Mouse (Mus musculus) kidney, postnatal 0 days (tissue): Measurements from ENCODE around the gene Hist1h2ao. TPM values are rescaled to one million over a fixed set of nuclear protein-coding genes. Genes with fewer than 3 reads are reported as not detected.
"Not testable (repeated sequence)": the region's sequence is repeated elsewhere in the genome, so short reads cannot be mapped to it uniquely, and the experiment has no call there.

Experiments used
- ATAC-seq: fragments of 200-750 bp; cut with Nextera tagmentation; replicated peaks from 2 replicates; pipeline ENCODE4 v1.8.0; 2017; ENCODE audit warnings: low read depth, moderate number of reproducible peaks, moderate TSS enrichment, moderate library complexity; ENCODE audit not compliant: low FRiP score
- DNase-seq: peaks from one replicate; pipeline ENCODE4 v3.0.0-alpha.2; 2016; ENCODE audit warnings: low spot score
- H3K27ac ChIP-seq: fragments of 300-500 bp; sonication (generic); 2 replicates; pipeline ENCODE4 v1.5.1; 2014; ENCODE audit warnings: mild to moderate bottlenecking
- H3K27me3 ChIP-seq: fragments of 300-500 bp; sonication (generic); 2 replicates; pipeline ENCODE4 v1.6.1; 2014; ENCODE audit warnings: low read length, mixed read lengths; ENCODE audit not compliant: insufficient read depth
- H3K36me3 ChIP-seq: fragments of 300-500 bp; sonication (generic); 2 replicates; pipeline ENCODE4 v1.6.1; 2014; ENCODE audit warnings: low read length, mixed read lengths; ENCODE audit not compliant: insufficient read depth
- H3K4me1 ChIP-seq: fragments of 300-500 bp; sonication (generic); replicated peaks from 2 replicates; pipeline ENCODE4 v1.6.1; 2014; ENCODE audit warnings: antibody characterized with exemption, low read length, mixed read lengths; ENCODE audit not compliant: insufficient read depth
- H3K4me2 ChIP-seq: fragments of 300-500 bp; sonication (generic); 2 replicates; pipeline ENCODE4 v1.6.1; 2014; ENCODE audit warnings: mild to moderate bottlenecking, low read length, moderate library complexity, mixed read lengths
- H3K4me3 ChIP-seq: fragments of 300-500 bp; sonication (generic); replicated peaks from 2 replicates; pipeline ENCODE4 v1.5.1; 2014; ENCODE audit warnings: low read depth, low read length
- H3K9ac ChIP-seq: fragments of 300-500 bp; sonication (generic); 2 replicates; pipeline ENCODE4 v1.6.1; 2014; ENCODE audit warnings: low read depth, low read length
- H3K9me3 ChIP-seq: fragments of 300-500 bp; sonication (generic); replicated peaks from 2 replicates; pipeline ENCODE4 v1.6.1; 2016; ENCODE audit warnings: low read length, inconsistent platforms, mixed read lengths
- CTCF ChIP-seq: IDR thresholded peaks from 2 replicates; pipeline ENCODE4 v1.5.1; 2016; ENCODE audit warnings: antibody characterized with exemption, low read depth, mild to moderate bottlenecking, moderate library complexity
- WGBS: fragments of 180-500 bp; shearing (Covaris S2); extraction: QIAGEN DNeasy Blood & Tissue Kit; methylation state at CpG from one replicate; pipeline ENCODE4 v1.1.7; 2014; 5-methylcytosine and 5-hydroxymethylcytosine counted together
- polyA plus RNA-seq: library from polyadenylated mRNA; unstranded; fragments of >200 nt; fragmentation: Nextera tagmentation; extraction: Ambion mirVana; gene quantifications from 2 replicates; pipeline ENCODE4 v1.2.1, GENCODE M21; 2015

Gene Hist1h2ao
- polyA plus RNA-seq, 1 experiment from 2014 or later, result not detected

DNA sequence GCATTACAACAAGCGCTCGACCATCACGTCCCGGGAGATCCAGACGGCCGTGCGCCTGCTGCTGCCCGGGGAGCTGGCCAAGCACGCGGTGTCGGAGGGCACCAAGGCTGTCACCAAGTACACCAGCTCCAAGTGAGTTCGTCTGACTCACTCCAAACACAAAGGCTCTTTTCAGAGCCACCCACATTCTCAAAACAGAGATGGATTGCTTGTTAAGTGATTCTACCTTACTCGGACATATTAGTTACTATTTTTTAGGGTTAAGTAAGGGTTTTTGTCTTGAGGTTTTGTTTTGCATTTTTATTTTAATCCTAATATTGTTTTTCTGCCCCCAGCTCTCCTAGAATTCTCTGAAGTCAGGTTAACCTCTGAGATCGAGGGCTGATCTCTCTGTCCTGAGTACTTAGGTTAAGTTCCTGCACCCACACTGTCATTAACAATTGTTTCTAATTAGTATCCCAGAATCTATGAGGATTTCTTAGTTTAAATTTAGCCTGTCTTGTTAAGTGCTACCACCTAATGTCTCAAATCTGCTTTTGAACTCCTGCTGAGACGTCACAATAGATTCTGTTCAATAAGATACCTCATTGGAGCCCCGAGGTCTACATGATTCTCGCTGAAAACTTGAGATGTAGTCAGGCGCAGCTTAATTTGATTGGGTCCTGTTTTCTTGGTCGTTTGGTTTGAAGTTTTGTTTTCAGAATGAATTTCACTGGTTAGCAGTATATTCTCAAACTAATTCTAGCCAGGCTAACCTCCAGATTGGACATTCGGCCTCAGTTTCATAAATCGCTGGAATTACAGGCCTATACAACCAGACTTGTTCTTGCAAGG lies 22.3 kb upstream of the Hist1h2ao start:
- ATAC-seq (no peak), DNase-seq (no peak)
- no peak for TF ChIP-seq CTCF
- 27% methylated on average over 11 of the region's 21 CpGs for WGBS
- H3K9ac ChIP-seq, result 0 out of 2 replicates have a peak overlapping the region, but pooled peaks have one; percentile 23
- no peaks in the 10 kb centered on the region for H3K36me3 ChIP-seq
- 0 out of 2 replicates have a peak overlapping the region, but pooled peaks have one; percentile 25 for H3K4me3 ChIP-seq
- H3K4me1 ChIP-seq, result no peaks in the 10 kb centered on the region
- H3K27ac ChIP-seq, result 0 out of 2 replicates have a peak overlapping the region, but pooled peaks have one; percentile 19
- H3K4me2 ChIP-seq, result peak overlapping the region; percentile 49; the same call in 1 of the 2 replicates
- no peaks in the 10 kb centered on the region for H3K27me3 ChIP-seq
- H3K9me3 ChIP-seq, result no peaks in the 10 kb centered on the region

GRCm38 (mm10) chr13:21789925-21790324 lies 20.3 kb upstream of the Hist1h2ao start:
- H3K27ac ChIP-seq, result no peak overlapping the region
- H3K4me1 ChIP-seq, result no peaks in the 10 kb centered on the region
- ATAC-seq (no peak), DNase-seq (no peak)
- no peak overlapping the region for H3K9ac ChIP-seq
- H3K4me2 ChIP-seq, result no peak overlapping the region
- TF ChIP-seq CTCF, result no peak
- H3K27me3 ChIP-seq, result no peaks in the 10 kb centered on the region
- 44% methylated on average over 6 of the region's 6 CpGs for WGBS
- no peaks in the 10 kb centered on the region for H3K9me3 ChIP-seq
- H3K36me3 ChIP-seq, result no peaks in the 10 kb centered on the region
- no peak overlapping the region for H3K4me3 ChIP-seq

DNA sequence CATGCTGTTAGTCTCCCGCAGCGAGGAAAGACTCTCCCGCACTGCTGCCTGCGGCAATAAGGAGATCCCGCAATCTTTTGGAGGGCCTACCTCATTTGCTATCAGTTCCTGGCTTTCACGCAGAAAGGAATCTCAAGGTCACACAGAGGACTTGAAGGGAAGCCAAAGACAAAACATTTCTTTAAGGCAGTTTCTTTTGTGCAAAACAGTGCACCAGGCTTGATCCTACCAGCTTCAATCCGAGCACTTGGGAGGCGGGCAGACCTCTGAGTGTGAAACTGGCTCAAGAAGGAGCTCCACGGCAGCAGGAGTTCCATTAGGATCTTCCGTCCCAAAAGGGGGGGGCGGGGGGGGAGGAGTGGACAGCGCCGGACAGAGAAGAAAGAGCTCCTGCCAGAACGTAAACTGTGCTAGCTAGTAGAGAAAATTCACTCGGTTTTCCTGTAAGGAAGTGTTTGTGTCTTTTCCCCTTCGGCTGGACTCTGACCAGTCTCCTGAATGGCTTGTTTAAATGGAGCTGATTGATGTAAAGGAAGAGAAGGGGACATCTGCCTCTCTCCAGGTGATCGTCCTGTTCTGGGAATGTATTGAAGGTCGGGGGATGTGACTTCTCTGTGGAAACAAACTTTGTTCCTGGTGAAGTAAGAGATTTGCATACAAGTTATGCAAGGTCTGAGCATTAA lies 19.5 kb upstream of the Hist1h2ao start:
- Histone ChIP-seq H3K9ac (peak overlapping the region; percentile 6; the same call in 1 of the 2 replicates), H3K9me3 (no peaks in the 10 kb centered on the region), H3K4me3 (0 out of 2 replicates have a peak overlapping the region, but pooled peaks have one; percentile 5), H3K4me1 (no peaks in the 10 kb centered on the region), H3K27me3 (no peaks in the 10 kb centered on the region), H3K27ac (no peak overlapping the region), H3K36me3 (no peaks in the 10 kb centered on the region), H3K4me2 (peak overlapping the region; percentile 41)
- TF ChIP-seq CTCF, result no peak
- peak; percentile 52 for DNase-seq
- 11% methylated on average over 18 of the region's 18 CpGs for WGBS
- no peak for ATAC-seq

DNA sequence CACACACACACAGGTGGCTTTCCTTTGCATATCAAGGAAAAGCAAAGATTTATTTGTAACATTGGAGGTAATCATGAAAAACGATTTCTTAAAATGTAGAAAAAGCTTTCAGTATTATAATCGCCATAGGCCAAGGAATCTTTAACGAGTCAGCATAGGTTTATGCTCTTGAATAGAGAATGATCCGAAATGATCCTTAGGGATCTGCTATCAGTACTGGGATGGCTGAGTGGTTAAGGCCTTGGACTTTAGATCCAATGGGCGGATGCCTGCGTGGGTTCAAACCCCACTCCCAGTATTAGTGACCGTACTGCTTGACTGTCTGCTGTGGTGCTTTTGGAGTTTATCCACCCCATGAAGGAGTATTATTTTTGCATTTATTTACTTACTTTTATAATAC lies 14.7 kb upstream of the Hist1h2ao start:
- H3K4me2 ChIP-seq, result no peak overlapping the region
- no peak overlapping the region for H3K27ac ChIP-seq
- no peak for TF ChIP-seq CTCF
- H3K9ac ChIP-seq, result no peak overlapping the region
- H3K27me3 ChIP-seq, result no peaks in the 10 kb centered on the region
- H3K4me1 ChIP-seq, result no peaks in the 10 kb centered on the region
- WGBS, result 93% methylated on average over 7 of the region's 7 CpGs
- no peaks in the 10 kb centered on the region for H3K9me3 ChIP-seq
- no peaks in the 10 kb centered on the region for H3K36me3 ChIP-seq
- DNase-seq (no peak), ATAC-seq (no peak)
- no peak overlapping the region for H3K4me3 ChIP-seq

- H3K27ac ChIP-seq, H3K9me3 ChIP-seq, H3K4me2 ChIP-seq, H3K4me3 ChIP-seq, H3K36me3 ChIP-seq, H3K4me1 ChIP-seq, H3K9ac ChIP-seq, DNase-seq, ATAC-seq, H3K27me3 ChIP-seq: not testable (repeated sequence)
These were observed 13.1 kb upstream of the Hist1h2ao start for GRCm38 (mm10) chr13:21797163-21797562.

DNA sequence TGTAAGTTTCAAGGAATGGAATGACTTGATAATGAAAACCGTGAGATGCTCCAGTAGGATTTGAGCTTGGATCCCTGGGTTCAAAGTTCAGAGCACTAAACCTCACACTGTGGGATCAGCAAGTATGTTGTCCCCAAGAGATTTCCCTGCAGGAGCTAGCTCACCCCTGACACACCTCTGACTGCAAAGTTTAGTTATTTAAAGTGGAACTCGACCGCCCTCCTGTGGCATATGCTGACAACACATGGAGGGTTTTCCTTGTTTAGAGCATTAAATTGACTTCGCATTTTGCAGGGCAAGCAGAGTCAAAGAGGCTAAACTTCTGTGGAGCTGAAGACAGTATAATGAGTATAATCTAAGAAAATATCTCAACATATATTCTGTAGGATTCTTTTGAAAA lies 7.2 kb upstream of the Hist1h2ao start:
- H3K9ac ChIP-seq, H3K4me1 ChIP-seq, H3K4me3 ChIP-seq, H3K4me2 ChIP-seq, H3K36me3 ChIP-seq, DNase-seq, H3K9me3 ChIP-seq, H3K27me3 ChIP-seq, H3K27ac ChIP-seq: not testable (repeated sequence)
- no CpG with 5 or more reads among the region's 4 CpGs for WGBS
- ATAC-seq, result peak; percentile 60

- DNase-seq, H3K9me3 ChIP-seq, H3K36me3 ChIP-seq, H3K27me3 ChIP-seq, H3K4me1 ChIP-seq, H3K4me3 ChIP-seq, H3K27ac ChIP-seq, H3K9ac ChIP-seq, H3K4me2 ChIP-seq: not testable (repeated sequence)
- peak; percentile 20; the same call in 1 of the 2 replicates for ATAC-seq
- WGBS, result no CpG with 5 or more reads among the region's 8 CpGs
These were observed 809 bp downstream of the Hist1h2ao start for GRCm38 (mm10) chr13:21811074-21811473.

DNA sequence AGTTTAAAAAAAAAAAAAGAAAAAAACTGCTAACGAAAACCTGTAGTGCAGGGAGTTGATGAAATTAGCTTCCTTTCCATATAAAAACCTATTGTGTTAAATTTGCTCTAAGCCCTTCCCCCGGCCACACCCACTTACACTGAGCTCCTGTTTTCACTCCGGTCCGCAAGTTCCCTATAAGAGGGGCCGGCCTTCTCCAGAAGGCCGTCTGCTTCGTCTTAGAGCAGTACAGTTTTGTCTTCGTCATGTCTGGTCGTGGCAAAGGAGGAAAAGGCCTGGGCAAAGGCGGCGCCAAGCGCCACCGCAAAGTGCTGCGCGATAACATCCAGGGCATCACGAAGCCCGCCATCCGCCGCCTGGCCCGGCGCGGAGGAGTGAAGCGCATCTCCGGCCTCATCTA lies 1.3 kb downstream of the Hist1h2ao start, which contains the start of gene Hist1h4m:
TSS of gene Hist1h4m (plus strand) at position 208 of the 400 bp plus-strand sequence.
- not testable (repeated sequence) for H3K27ac ChIP-seq, H3K4me2 ChIP-seq, H3K36me3 ChIP-seq, H3K4me1 ChIP-seq, H3K9ac ChIP-seq, H3K27me3 ChIP-seq, DNase-seq, H3K9me3 ChIP-seq, H3K4me3 ChIP-seq
- WGBS, result no CpG with 5 or more reads among the region's 24 CpGs
- peak; percentile 66 for ATAC-seq

- H3K4me3 ChIP-seq, H3K27me3 ChIP-seq: not testable (repeated sequence)
These were observed 1.8 kb downstream of the Hist1h2ao start for GRCm38 (mm10) chr13:21812092-21812491.

More at GRCm38 (mm10) chr13:21812092-21812491, 1.8 kb downstream of the Hist1h2ao start:
- H3K27ac ChIP-seq, DNase-seq, H3K36me3 ChIP-seq, H3K4me2 ChIP-seq, H3K4me1 ChIP-seq, H3K9ac ChIP-seq, H3K9me3 ChIP-seq: not testable (repeated sequence)
- peak; percentile 34 for ATAC-seq
- WGBS, result 0% methylated on average over 11 of the region's 14 CpGs
